Mouse (Mus musculus): ENCODE results near the gene Sertad4.

DNA sequence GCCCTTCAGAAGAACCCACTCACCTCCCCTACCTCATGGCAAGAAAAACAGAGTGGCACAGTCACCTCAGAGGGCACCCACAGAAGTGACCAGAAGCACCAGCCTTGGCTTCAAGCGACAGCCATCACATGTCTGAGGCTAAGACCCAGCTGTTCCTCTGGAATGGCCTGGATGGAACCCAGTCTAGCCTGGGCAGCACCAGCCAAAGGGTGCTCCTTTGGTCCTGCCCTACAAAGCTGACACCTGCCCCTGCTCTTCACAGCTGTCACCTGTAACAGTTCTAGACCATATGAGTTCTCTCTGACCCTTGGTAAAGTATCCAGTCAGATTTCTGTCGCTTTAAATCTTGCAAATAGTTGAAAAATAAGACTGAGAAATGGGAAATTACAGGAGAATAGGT is 14.9 kb downstream of the Sertad4 start:
- TF ChIP-seq CTCF (IDR thresholded peaks at IDR 0.05; ENCODE audit: control insufficient read depth, insufficient read depth, insufficient replicate concordance, low read depth, low read length) (no peak), POLR2A (IDR thresholded peaks at IDR 0.05; ENCODE audit: control insufficient read depth, low read depth, low read length) (no peak)
